In genomic region chr12:91672528-91672927, GRCm38 (mm10) we compare ENCODE assay signal across 9 mouse cellular contexts.
A peak's percentile ranks its signal among the peaks of the same experiment; 100 is the strongest.
DNase-seq lines count a peak whose midpoint lies in the region; ATAC-seq lines count a peak whose summit lies in the region.
"Had no signal": no experiment of that assay in that cellular context is flagged by ENCODE, and none has a peak within 500 bp of the region (broad histone marks: within the 10 kb centered on the region; RNA-seq: fewer than 3 reads in every experiment).

No protein-coding gene starts in this region.

- intact Hi-C loops in gastrocnemius, postnatal 14 days (cut with DNase I; ENCODE audit: low total_unique reads) = no loop called here

- ATAC-seq in erythroid progenitor cell, adult 5-6 weeks (replicated peaks; ENCODE audit: low FRiP score, poor library complexity, severe bottlenecking) = no peak

- peak; percentile 39 for DNase-seq in gastrocnemius, postnatal 14 days
- DNase-seq in gastrocnemius, postnatal 10 days = no peak
- peak; percentile 25 for DNase-seq in right cerebral cortex, adult 18-20 months
- DNase-seq in right cerebral cortex, postnatal 4 days = no peak
- DNase-seq in layer of hippocampus, postnatal 36 days = peak; percentile 55 to 61
- DNase-seq in embryo, embryonic 11 days = no peak
- DNase-seq in spleen, postnatal 14 days (ENCODE audit: low spot score in 2 of 2) = no peak
- DNase-seq: lung, postnatal 14 days had no signal

Comparison
In these comparisons a context has a peak if more than half of its experiments do, and no peak if none do; other contexts are left out.
1. DNase-seq: peak in gastrocnemius, postnatal 14 days (single experiment), right cerebral cortex, adult 18-20 months (single experiment) and layer of hippocampus, postnatal 36 days (2 of 2); none in gastrocnemius, postnatal 10 days (single experiment), right cerebral cortex, postnatal 4 days (single experiment), embryo, embryonic 11 days (single experiment) and spleen, postnatal 14 days (0 of 2).